Mouse (Mus musculus) stomach, postnatal 0 days (tissue): ENCODE measurements around the gene Epb41l1.

ENCODE experiments used
- CTCF ChIP-seq: IDR thresholded peaks from 2 replicates; pipeline ENCODE4 v1.5.1; 2016; ENCODE audit warnings: antibody characterized with exemption, low read depth, mild to moderate bottlenecking, moderate library complexity
- EP300 ChIP-seq: optimal IDR thresholded peaks from 2 replicates; pipeline ENCODE3; 2016; ENCODE audit warnings: antibody characterized with exemption

DNA sequence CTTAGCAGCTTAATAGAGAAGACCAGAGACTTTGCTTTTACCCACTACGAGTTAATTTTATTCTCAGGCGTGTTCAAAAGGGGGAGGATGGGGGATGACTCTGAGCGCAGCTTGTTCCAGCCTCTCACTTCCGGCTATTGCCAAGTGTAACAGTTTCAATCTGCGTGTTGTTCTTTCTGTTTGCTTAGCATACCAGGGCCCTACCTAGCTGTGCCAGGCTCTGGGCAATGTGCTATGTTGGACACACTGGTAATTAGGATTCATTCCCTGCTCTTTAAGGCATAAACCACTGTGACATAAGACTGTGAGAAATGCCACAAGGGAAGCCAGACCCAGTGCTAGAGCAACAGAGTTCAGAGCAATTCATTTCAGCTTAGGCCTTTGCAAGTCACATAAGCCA is 142.8 kb downstream of the Epb41l1 start:
- TF ChIP-seq CTCF, result no peak
- TF ChIP-seq EP300, result no peak
